Mouse (Mus musculus) induced T-regulatory cell, adult 2 months (primary cell): ENCODE data around the gene Nek6.

Experiments used
- DNase-seq: peaks from one replicate; pipeline ENCODE4 v3.0.0-alpha.2; 2012; ENCODE audit warnings: low read depth

Gene Nek6

DNA sequence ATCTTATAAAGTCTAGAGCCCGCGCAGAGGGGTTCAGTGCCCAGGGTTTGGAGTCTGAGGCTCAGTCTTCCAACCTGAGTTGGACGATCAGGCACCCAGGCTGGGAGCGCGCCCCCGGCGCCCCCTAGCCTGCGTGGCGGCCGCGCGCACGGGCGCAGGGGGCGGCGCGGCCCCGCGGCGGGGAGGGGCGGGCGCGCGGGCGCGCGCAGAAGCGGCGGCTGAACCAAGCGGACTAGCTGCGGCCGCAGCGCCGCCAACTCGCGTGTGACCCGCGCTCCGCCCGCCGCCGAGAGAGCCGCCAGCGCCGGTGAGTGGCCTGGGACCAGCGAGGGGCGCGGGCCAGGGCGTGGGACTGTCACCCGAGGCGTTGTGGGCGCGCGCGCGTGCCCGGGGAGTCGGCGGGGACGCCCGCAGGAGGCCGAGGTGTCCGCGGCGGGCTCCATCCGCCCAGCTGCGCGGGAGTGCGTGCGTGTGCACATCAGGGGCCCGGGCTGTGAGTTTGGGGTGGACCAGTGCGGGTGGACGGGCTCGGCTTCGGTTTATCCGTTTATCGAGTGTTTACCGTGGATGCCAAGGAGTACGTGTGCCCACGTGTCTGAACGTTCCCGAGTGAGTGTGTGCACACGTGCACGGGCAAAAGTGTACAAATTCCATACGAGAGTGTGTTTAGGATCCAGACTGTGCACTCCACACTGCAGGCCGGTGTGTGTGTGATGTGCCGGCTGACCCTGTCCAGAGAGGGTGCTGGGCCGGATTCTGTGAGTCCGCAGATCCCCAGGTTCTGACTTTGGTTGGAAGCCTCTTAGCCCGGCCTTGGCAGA, at the start of gene Nek6:
Gene Nek6, plus strand, starts transcription at position 157 of the 821 bp plus-strand sequence.
- peak; percentile 63 for DNase-seq

DNA sequence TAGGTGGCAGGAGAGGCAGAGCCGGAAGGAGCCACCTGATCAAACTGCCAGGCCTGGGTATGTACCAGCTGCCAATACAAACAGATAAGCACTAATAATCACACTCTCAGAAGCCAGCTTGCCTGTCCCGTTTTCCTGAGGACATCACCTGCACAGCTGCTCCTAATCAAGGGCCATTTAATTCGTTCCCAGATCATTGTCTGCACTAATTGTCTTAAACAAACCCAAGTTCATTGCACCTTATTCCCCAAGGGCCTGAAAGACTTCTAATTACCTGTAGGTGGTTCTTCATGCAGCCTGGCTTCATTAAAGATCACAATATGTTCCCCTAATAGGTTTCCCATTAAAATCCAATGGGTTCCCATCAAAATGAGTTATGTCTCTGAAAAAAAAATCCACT, 49.1 kb upstream of the Nek6 start:
- DNase-seq, result no peak

DNA sequence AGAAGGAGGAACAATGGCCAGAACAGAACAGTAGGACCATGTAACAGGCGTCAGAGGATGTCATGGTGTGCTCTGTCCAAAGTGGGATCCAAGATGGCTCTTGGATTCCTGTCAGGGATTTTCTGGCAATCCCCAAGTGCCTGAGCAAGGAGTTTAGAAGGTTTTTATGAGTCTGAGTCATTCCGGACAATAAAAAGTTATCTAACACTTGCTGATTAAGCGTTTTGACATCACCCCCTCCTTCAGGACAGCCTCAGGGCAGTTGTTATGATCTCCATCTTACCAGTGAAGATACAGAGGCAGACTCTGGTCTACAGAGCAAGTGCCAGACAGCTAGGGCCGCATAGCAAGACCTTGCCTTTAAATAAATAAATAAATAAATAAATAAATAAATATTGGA, 42.6 kb upstream of the Nek6 start:
- DNase-seq, result no peak

DNA sequence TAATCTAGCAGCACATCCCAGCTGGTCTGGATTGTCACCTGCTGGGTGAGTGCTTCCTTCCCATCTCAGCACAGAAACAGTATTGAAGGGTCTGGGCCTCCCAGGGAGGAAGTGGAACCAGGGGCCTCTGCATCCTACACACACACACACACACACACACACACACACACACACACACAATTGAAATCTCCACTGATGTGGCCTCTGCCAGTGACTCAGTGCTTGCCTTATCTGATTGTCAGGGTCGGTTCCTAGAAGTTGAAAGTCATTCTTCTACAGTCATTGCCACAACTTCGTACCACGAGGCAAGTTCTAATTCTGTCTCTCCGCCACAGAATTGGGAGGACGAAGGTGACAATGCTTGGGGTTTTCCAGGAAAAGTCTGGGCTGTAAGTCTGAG, 39.7 kb upstream of the Nek6 start:
- DNase-seq, result peak; percentile 64

DNA sequence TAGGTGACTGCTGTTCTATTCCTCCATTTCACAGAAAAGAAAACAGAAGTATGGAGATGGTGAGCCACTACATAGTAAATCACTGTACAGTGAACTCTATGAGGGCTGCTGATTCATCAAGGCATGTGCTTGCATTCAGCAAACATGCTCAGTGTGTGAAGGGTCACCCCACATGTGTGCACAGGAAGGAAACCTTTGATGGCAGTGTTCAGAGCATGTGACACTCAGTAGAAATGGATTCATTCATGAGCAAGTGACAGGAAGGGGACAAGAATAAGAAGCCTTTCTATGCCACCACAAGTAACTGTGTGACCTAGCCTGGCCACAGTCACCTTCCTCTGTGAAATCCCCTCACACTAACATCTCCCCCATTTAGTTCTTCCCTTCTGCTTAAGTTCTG, 38.6 kb upstream of the Nek6 start:
- peak; percentile 47 for DNase-seq

DNA sequence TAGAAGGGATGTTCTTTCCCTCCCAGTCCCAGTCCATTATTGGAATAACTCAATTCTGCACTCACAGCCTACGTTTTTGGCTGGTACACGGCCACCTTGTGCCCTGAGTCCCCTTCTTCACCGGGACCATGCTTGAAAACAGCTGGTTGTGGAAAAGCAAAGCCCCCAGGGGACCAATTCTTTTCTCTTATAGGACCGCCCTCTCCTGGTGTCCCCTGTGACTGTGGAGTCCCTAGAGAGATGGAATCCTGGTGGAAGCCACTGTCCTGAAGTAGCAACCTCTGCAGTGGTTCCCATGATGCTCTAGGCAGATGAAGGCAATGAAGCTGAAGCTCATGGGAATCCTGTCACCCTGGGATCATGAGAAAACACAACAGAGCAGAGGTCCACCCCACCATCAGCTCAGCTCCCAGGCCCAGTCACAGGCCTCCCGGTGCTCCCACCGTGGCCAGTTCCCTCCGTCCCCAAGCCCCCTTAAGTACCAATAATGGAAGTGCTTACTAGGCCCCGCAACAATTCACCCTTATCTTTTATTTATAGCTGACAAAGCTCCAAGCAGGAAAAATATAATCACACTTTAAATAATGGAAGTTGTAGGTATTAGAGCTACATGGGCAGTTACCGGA, 34.5 kb upstream of the Nek6 start:
- no peak for DNase-seq

DNA sequence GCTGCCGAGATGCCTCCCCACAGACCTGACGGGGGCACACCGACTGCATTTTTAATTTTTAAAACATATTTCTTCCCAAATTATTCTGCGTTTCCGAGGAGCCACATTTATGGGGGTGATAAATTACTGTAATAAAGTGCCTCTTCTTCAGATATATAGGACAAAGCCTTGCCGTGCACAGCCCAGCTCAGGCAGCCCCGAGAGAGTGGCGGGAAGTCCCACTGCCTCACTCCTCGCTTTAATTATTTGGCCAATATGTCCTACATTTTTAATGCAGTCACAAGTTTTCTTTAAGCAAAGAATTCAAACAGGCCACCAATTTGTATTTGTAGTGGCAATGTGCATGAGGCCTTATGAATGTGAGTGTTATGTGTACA, 34.0 kb upstream of the Nek6 start:
- DNase-seq, result no peak

DNA sequence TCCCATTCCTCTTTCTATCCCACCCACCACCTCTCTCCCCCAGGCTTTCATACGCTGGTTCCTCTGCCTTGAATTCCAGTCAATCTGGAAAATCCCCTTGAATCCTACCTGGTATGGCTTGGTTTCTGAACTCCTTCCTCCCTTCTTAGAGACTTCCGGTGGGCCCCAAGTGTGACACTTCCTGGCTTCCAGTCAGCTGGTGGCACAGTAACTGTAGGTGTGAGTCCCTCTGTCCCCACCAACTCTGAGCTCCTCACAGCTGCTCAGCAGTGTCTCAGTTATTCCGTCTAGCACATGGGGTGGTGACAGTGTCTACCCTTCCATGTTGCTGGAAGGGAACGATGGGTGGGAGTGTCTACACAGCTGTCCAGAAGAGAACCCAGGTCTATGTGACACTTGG, 32.8 kb upstream of the Nek6 start:
- DNase-seq, result peak; percentile 18

DNA sequence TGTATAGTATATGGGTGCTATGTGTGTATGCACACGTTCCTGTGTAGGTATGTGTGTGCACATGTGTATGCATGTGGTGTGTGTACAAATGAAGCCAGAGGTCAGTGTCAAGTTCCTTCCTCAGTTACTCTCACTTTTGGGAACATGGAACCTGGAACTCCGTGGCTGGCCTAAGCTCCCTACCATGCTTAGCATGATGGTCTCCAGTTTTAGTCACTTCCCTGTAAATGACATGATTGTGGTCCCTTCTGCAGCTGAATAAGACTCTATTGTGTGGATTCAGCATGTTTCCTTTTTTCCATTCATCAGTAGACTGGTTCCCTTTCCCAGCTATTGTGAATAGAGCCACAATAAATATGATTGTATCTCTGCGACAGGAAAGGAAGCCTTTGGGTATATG, 31.9 kb upstream of the Nek6 start:
- no peak for DNase-seq

DNA sequence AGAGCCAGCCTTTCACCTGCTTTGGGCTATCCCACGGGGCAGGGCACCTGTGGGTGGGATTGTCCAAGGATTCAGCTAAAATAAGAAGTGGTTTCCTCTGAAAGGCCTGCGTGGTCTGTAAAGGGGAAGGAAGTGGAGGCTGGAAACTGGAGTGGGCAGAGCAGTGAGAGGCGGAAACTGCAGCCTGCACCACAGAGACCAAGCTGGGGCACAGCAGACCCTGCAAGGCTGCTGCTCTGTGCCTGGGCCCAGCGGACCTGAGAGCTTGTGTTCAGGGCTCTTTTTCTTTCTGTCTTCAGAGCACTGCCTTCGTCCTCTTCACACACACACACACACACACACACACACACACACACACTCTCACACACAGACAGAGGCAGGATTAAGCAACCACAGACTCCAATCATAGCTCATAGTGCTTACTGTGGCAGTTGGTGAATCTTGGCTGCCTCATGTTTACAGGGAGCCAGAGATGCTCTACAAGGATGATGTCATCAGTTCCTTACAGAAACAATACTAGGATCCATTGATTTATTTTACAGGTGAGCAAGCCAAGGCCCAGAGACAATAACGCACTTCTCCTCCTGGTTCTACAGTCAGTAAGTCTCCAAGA, 30.2 kb upstream of the Nek6 start:
- peak; percentile 8 for DNase-seq

DNA sequence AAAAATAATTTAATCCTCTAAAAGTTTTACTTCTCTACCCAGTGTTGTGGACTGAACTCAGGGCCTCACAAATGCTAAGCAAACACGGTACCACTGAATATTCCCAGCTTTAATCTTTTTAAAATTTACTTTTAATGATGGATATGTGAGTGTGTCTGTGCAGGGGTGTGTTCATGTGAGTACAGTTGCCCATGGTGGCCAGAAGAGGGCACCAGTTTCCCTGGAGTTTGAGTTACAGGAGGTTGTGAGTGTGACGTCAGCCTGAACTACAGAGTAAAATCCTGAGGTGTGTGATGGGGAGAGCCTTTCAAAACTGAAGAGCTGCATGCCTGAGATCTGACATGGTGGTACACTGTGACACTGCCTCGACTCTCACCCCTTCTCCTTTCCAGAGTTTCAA, 29.3 kb upstream of the Nek6 start:
- DNase-seq, result peak; percentile 14

DNA sequence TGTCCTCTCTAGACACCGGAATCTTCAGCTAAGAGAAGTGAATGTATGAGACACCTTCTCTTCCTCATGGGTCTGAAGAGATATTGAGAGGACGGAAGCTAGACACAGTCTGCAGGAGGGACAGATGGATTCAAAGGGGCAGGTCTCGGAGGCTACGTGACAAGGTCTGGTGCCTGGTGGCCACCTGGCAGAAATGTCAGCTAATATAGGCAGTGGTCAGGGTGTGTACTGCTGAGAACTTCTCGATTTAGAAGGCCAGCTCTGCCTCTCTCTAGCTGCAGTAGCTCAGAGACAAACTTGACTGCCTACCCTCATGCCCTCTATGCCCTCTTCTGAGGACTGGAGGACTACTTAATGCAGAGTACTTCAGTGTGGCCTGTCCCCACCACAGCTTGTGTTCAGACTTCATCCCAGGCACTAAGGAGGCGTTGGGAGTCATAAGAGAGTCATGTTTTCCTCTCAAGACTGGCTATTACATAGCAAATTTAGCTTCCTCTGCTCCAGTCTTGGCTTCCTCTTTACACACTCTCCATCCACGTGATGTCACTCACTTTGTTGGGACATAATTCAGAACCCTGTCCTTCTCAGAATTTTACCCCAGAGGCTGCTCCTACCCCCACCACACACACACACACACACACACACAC, 28.3 kb upstream of the Nek6 start:
- DNase-seq, result no peak

DNA sequence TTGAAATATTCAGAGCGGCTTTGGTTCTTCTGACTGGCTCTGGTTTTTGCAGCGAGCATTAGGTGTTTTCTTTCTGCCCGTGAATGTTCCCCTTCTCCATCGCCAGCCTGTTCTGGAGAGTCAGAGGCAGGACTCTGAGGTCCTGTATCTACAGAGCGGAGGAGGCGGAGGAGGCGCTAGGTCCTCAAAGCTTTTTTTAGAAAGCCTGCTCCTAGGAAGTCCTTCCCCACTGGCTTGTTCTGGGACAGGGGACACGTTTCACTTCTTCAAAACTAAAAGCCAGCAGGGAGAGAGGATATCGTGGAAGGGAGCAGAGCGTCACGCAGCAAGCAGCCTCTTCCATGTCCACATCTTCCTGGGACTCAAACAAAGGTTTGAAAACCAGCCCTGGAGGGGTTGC, 26.9 kb upstream of the Nek6 start:
- DNase-seq, result no peak

DNA sequence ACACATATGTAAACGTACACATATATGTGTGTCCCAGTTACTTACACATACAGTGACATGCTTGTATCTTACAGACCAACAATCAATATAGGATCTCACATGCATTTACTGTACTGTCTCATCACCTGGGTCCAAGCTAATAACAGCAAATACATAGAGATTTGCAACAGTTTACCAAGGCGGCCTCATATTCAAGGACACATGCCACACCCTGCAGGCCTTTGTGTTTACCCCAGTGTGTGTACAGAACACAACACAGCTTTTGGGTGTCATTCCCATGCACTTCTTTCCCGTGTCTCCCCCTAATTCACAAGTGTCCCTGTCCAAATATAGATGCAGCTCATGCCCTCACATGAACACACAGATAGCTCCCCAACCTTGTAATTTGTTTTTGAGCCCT, 26.0 kb upstream of the Nek6 start:
- DNase-seq, result no peak

DNA sequence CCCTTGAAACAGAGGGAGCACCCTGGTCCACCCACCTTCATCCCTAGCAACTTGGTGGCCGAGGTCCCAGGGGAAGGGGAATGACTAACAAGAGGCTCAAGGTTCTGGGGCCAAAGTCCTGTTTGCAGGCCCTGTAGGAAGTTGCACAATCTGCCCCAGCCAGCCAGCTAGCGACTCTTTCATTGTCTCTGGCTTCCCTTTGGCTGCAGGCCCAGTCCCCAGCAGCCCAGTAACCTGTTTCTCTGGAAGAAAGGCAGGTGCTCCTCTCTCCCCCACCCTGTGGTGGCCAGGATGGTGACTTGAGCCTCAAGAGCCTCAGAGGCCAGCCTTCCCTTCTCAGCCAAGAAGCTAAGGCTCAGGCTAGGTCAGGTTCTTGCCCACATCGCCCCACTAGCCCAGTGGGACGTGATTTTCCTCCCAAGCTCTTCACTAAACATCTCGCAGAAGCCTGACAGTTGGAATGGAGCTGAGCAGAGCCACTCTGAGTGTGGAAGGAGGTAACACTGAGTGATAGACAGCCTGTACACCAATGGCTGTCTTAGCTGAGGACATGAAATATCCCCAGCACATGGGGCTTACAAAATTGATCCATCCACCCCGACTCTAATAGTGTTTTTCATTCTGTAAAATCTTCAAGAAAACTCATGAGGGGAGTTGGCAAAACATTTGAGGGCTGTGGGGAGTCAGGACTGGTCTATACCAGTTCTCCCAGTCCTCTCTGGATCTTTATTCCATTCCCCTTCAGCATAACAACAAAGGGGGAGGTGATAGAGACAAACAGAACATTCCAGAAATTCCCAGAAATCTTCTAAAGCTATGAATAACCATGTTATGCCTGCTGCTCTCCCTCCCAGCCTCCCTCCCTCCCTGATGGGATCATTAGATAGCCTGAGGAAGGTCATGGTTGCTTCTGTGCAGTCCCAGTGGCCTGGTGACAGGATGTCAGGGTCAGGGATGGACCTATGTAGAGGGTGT, 25.2 kb upstream of the Nek6 start:
- no peak for DNase-seq

DNA sequence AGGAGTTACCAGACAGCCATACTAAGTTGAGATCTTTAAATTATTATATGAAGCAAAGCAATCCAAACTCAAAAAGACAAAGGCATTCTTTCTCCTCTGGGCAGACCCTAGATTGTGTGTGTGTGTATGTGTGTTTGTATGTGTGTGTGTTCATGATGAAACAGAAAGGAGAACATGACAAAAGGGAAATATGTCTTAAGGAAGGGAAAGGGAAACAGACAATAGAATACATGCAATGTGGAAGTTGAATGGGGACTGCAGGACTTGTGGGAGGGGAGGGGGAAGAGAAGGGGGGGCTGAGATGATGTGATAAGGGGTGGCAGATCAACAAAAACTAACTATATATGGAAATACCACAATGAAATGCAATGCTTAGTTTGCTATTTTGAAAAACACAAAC, 13.8 kb upstream of the Nek6 start:
- no peak for DNase-seq

DNA sequence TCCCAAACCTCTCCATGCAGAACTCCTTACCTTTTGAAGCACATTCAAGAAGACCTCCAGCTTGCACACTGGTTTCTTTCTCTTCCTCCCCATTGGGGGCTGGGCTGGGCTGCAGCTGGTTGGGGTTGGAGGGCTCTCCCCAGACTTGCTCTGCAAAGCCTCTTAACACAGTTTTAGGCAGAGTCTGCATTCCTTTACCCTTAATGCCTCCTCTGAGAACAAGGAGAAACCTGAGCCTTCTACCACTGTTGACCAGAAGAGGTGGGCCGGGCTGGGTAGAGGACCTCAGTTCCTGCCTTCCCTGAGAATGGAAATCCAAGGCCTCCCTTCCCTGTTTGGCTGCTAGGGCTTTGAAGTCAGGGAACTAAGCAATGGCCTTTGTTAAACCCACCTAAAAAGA, 9.8 kb upstream of the Nek6 start:
- no peak for DNase-seq

DNA sequence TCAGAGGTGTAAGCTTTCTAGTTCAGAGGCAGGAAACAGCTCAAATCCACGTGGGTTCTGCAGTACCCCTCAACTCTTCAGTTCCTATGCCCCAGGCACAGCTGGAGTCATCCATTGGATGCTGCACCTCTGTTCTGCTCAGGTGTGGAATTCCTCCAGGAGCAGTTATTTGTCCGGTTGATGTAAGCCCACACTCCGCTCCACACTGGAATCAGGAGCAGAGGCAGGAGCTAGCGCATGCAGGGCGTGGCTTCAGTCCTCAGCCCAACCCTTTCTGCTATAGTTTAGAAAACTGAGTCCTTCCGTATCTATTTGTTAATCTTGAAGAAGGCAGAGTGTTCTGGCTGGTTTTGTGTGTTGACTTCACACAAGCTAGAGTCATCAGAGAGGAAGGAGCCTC, 9.3 kb upstream of the Nek6 start:
- no peak for DNase-seq

DNA sequence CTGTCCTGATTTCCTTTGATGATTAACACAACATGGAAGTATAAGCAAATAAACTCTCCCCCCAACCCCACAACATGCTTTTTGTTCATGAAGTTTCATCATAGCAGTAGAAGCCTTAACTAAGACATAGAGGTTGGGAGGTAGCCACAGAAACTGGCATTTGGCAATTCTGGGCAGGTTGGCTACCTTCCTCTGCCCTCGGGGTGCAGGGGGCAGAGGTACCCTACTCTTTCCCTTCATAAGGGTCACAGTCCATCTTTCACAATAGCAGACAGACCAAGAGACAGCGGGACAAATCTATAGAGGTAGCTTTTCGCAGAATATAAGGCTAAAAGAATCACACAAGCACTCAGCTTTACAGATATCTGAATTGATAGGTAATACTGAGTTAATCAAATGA, 8.7 kb upstream of the Nek6 start:
- DNase-seq, result no peak

DNA sequence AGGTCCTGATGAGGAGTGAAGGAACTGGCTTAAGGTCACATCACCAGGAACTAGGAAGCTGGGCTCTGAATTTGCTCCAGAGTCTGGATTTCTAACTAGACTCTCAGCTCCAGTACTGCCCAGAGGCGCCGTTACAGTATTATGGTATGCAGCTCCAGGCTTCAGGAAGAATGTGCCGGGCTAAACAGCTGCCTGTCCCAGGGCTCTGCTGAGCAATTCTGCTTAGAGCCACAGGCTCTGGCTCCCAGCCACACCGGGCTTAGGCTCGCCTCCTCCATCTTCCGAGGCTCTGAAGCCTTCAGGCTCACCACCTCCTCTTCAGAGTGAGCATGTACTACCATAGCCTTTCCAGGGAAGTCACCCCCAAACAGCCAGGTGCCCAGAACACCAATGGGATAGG, 7.1 kb upstream of the Nek6 start:
- no peak for DNase-seq

DNA sequence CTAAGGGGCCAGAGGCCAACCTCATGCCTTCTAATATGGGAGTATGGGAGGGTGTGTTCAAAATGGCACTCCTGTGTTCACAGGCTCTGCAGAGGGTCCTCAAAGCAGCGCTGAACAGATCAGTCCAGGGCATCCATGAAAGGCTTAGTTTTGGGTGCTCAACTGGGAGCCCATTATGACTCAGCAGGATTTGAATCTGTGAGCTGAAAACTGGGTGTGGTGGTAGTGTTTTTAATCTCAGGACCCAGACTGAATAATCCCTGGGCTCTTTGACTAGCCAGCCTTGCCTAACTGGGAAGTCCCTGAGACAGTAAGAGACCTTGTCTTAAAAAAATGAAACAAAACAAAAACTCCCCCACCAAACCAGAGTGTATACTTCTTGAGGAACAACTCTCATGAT, 4.3 kb upstream of the Nek6 start:
- DNase-seq, result peak; percentile 23
